Mouse (Mus musculus) liver, embryonic 14.5 days (tissue): Measurements from ENCODE around the gene Slc25a23. TPM values are rescaled to one million over a fixed set of nuclear protein-coding genes. Genes with fewer than 3 reads are reported as not detected.
A peak's percentile ranks its signal among the peaks of the same experiment; 100 is the strongest.

Experiments used
- ATAC-seq: fragments of 200-750 bp; cut with Nextera tagmentation; 2 replicates; pipeline ENCODE4 v1.8.0; 2017; ENCODE audit warnings: moderate number of reproducible peaks, mild to moderate bottlenecking, moderate library complexity; ENCODE audit not compliant: insufficient read depth
- DNase-seq, 3 experiments: peaks; one replicate each; pipeline ENCODE4 v3.0.0-alpha.2; 2012 to 2013; ENCODE audit warnings: low read depth in 3 of 3, low spot score in 3 of 3
- H3K27ac ChIP-seq: fragments of 300-500 bp; sonication (generic); 2 replicates; pipeline ENCODE4 v1.5.1; 2014; ENCODE audit warnings: moderate library complexity, mild to moderate bottlenecking, control low read depth, inconsistent platforms
- H3K27me3 ChIP-seq: fragments of 300-500 bp; sonication (generic); 2 replicates; pipeline ENCODE4 v1.6.1; 2014; ENCODE audit warnings: mild to moderate bottlenecking, low read length, moderate library complexity; ENCODE audit not compliant: control insufficient read depth, insufficient read depth
- H3K36me3 ChIP-seq: fragments of 300-500 bp; sonication (generic); replicated peaks from 2 replicates; pipeline ENCODE4 v1.6.1; 2014; ENCODE audit warnings: low read depth; ENCODE audit not compliant: control insufficient read depth, insufficient read depth
- H3K4me1 ChIP-seq, 2 experiments: fragments of 200-500 bp in 1 of 2; fragments of 300-500 bp in 1 of 2; sonication (generic) in 1 of 2; replicated peaks; 2 replicates each; pipeline ENCODE4 v1.6.1; 2012 to 2014; ENCODE audit warnings: antibody characterized with exemption in 1 of 2, inconsistent platforms in 1 of 2, low read length in 1 of 2; ENCODE audit not compliant: control insufficient read depth in 2 of 2, insufficient read depth in 2 of 2
- H3K4me2 ChIP-seq: fragments of 300-500 bp; sonication (generic); 2 replicates; pipeline ENCODE4 v1.6.1; 2014; ENCODE audit warnings: low read depth, mild to moderate bottlenecking, control low read depth, moderate library complexity
- H3K4me3 ChIP-seq, 2 experiments: fragments of 200-500 bp in 1 of 2; fragments of 300-500 bp in 1 of 2; sonication (generic) in 1 of 2; 2 replicates each; pipeline ENCODE4 v1.5.1; 2012 to 2014; ENCODE audit warnings: low read depth in 2 of 2, low read length in 2 of 2, mild to moderate bottlenecking in 2 of 2, control low read depth in 1 of 2, inconsistent platforms in 1 of 2, moderate library complexity in 1 of 2; ENCODE audit not compliant: insufficient read depth in 1 of 2
- H3K9ac ChIP-seq: fragments of 300-500 bp; sonication (generic); replicated peaks from 2 replicates; pipeline ENCODE4 v1.6.1; 2014; ENCODE audit warnings: mild to moderate bottlenecking, control low read depth, moderate library complexity
- H3K9me3 ChIP-seq: fragments of 300-500 bp; sonication (generic); 2 replicates; pipeline ENCODE4 v1.6.1; 2016; ENCODE audit warnings: low read length, mixed read lengths; ENCODE audit not compliant: control insufficient read depth
- CTCF ChIP-seq: IDR thresholded peaks from 2 replicates; pipeline ENCODE4 v1.5.1; 2016; ENCODE audit warnings: antibody characterized with exemption, low read depth, control low read depth
- EP300 ChIP-seq: IDR thresholded peaks from 2 replicates; pipeline ENCODE4 v1.6.1; 2016; ENCODE audit warnings: antibody characterized with exemption, low read depth
- WGBS: fragments of 180-500 bp; shearing (Covaris S2); extraction: QIAGEN DNeasy Blood & Tissue Kit; methylation state at CpG from one replicate; pipeline ENCODE4 v1.1.7; 2014; ENCODE audit not compliant: insufficient replicate concordance; 5-methylcytosine and 5-hydroxymethylcytosine counted together
- polyA plus RNA-seq, 2 experiments: library from polyadenylated mRNA; depleted of rRNA in 1 of 2; stranded (reverse) in 1 of 2; unstranded in 1 of 2; fragments of >200 nt; fragmentation: Nextera tagmentation in 1 of 2; extraction: Ambion mirVana in 1 of 2; gene quantifications; 2 replicates each; pipeline versions ENCODE4 v1.2.1 to v1.2.3; 2012 to 2014

Slc25a23 gene
- polyA plus RNA-seq, 2 experiments = 4.7 to 8.8 TPM

DNA sequence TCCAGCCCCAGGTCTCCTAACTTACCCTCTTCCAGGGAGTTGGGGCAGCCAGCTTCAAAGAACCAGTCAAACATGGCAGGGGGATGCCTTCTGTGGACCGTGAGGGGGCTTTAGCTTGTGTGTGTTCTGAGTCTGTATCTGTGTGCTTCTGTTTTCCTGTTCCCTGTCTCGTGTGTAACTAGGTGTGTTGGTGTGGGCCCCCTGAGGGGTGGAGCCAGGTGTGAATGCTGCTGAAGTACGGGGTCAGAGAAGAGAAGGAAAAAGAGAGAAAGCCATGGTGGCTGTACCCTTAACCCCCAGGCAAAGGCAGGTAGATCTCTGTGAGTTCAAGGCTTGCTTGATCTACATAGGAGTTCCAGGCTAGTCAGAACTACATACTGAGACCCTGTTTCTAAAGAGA lies 17.3 kb upstream of the Slc25a23 start:
- Histone ChIP-seq H3K27me3 (no peaks in the 10 kb centered on the region), H3K4me2 (no peak overlapping the region), H3K4me1 (no peaks in the 10 kb centered on the region; a peak in 1 of 4 replicates), H3K4me3 (no peak overlapping the region), H3K36me3 (no peaks in the 10 kb centered on the region), H3K27ac (no peak overlapping the region), H3K9ac (no peak overlapping the region), H3K9me3 (no peaks in the 10 kb centered on the region)
- DNase-seq (no peak), ATAC-seq (no peak)
- 48% methylated on average over 3 of the region's 3 CpGs for WGBS
- TF ChIP-seq EP300 = no peak
- no peak for TF ChIP-seq CTCF

DNA sequence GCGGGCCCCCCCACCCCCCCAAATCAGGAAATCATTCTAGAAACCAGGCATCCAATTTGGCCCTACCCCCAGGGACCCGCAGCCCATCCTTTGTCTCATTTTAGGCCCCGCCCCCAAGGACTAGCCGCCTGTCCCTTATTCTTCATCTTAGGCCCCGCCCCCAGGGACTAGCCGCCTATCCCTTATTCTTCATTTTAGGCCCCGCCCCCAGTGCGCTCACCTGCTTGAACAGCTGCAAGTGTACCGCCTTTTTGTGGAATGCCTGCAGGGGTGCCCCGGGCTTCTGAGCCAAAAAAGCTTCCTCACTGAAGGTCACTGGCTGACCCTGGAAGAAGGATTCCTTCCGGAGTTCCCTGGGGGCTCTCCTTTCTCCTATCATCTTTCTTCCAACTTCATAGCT lies 11.0 kb upstream of the Slc25a23 start:
- TF ChIP-seq EP300 (no peak), CTCF (no peak)
- Histone ChIP-seq H3K4me1 (peaks cover 3 to 4% of the 10 kb centered on the region in 2 experiments; a peak in 1 of 4 replicates), H3K36me3 (no peaks in the 10 kb centered on the region), H3K27me3 (no peaks in the 10 kb centered on the region), H3K9ac (no peak overlapping the region), H3K9me3 (no peaks in the 10 kb centered on the region), H3K4me3 (no peak overlapping the region), H3K27ac (no peak overlapping the region), H3K4me2 (no peak overlapping the region)
- 20% methylated on average over 11 of the region's 11 CpGs for WGBS
- peak; percentile 31; the same call in 1 of the 2 replicates for ATAC-seq
- no peak for DNase-seq

- H3K27ac ChIP-seq = no peak overlapping the region
- no peak for TF ChIP-seq EP300
- TF ChIP-seq CTCF = no peak
- DNase-seq = no peak
- no peak overlapping the region for H3K4me3 ChIP-seq
- no peaks in the 10 kb centered on the region for H3K9me3 ChIP-seq
- H3K9ac ChIP-seq = no peak overlapping the region
- no peaks in the 10 kb centered on the region for H3K27me3 ChIP-seq
- H3K4me2 ChIP-seq = no peak overlapping the region
- no peak for ATAC-seq
- no peaks in the 10 kb centered on the region for H3K36me3 ChIP-seq
- whole genome bisulfite sequencing = 17% methylated on average over 9 of the region's 9 CpGs
- H3K4me1 ChIP-seq = peaks cover 3 to 4% of the 10 kb centered on the region in 2 experiments; a peak in 1 of 4 replicates
These were observed 10.6 kb upstream of the Slc25a23 start for GRCm38 (mm10) chr17:57070272-57070671.

DNA sequence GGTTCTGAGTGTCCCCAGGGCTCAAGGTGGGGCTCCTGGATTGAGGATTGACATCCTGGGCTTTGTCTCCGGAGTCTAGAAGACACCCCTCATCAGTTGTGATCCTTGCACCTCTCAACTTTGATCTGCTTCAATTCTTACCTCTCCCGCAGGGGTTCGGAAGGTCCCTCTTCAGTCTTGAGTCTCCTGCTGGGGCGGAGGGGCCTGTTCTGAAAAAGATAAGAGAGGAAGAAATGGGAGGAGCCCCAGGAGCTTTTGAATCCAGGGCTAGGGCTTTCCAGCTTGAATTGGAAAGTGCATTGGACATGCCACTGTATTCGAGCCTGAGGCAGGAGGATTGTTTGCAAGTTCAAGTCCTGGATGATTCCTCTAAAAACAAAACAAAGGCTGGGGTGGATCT lies 7.2 kb upstream of the Slc25a23 start:
- Histone ChIP-seq H3K9ac (no peak overlapping the region), H3K4me3 (no peak overlapping the region), H3K4me1 (peaks cover 3 to 4% of the 10 kb centered on the region in 2 experiments; a peak in 1 of 4 replicates), H3K9me3 (no peaks in the 10 kb centered on the region), H3K27ac (no peak overlapping the region), H3K27me3 (peaks cover 16% of the 10 kb centered on the region), H3K36me3 (no peaks in the 10 kb centered on the region), H3K4me2 (no peak overlapping the region)
- TF ChIP-seq EP300 (no peak), CTCF (no peak)
- ATAC-seq (no peak), DNase-seq (no peak)
- 21% methylated on average over 5 of the region's 5 CpGs for WGBS

DNA sequence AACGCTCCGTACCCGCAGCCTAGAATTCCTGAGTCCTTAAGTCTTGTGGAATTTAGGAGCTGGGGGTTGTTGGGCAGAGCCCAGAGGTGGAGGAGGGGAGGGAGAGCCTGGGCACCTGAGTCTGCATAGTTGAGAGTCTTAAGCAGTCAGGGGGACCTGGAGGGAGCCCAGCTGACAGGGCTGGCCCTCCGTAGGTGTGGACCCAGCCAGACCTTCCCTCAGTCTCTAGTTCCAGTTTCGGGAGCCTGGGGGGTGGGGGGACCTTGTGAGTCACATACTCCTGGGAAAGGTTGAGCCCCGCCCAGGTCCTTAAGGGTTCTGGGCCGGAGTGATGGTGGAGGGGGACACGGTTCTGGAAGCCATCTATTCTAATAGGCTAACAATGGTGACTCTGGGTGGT lies 3.4 kb upstream of the Slc25a23 start:
- Histone ChIP-seq H3K9me3 (no peaks in the 10 kb centered on the region), H3K9ac (no peak overlapping the region), H3K27me3 (peaks cover 34% of the 10 kb centered on the region), H3K36me3 (no peaks in the 10 kb centered on the region), H3K4me2 (peak overlapping the region; percentile 58; the same call in 1 of the 2 replicates), H3K27ac (no peak overlapping the region), H3K4me1 (peaks cover 9% of the 10 kb centered on the region in 2 experiments; a peak in 3 of 4 replicates), H3K4me3 (no peak overlapping the region; a peak in 1 of 4 replicates)
- DNase-seq (no peak), ATAC-seq (no peak)
- TF ChIP-seq CTCF (no peak), EP300 (no peak)
- 31% methylated on average over 8 of the region's 8 CpGs for WGBS
